Mouse (Mus musculus) urinary bladder, adult 18-20 months (tissue): Measurements from ENCODE around the gene Stt3b.
A peak's percentile ranks its signal among the peaks of the same experiment; 100 is the strongest.

ENCODE experiments used
- DNase-seq, 2 experiments: peaks; one replicate each; pipeline ENCODE4 v3.0.0; 2022; ENCODE audit warnings: low spot score in 2 of 2, mixed read lengths in 2 of 2

The Stt3b gene

DNA sequence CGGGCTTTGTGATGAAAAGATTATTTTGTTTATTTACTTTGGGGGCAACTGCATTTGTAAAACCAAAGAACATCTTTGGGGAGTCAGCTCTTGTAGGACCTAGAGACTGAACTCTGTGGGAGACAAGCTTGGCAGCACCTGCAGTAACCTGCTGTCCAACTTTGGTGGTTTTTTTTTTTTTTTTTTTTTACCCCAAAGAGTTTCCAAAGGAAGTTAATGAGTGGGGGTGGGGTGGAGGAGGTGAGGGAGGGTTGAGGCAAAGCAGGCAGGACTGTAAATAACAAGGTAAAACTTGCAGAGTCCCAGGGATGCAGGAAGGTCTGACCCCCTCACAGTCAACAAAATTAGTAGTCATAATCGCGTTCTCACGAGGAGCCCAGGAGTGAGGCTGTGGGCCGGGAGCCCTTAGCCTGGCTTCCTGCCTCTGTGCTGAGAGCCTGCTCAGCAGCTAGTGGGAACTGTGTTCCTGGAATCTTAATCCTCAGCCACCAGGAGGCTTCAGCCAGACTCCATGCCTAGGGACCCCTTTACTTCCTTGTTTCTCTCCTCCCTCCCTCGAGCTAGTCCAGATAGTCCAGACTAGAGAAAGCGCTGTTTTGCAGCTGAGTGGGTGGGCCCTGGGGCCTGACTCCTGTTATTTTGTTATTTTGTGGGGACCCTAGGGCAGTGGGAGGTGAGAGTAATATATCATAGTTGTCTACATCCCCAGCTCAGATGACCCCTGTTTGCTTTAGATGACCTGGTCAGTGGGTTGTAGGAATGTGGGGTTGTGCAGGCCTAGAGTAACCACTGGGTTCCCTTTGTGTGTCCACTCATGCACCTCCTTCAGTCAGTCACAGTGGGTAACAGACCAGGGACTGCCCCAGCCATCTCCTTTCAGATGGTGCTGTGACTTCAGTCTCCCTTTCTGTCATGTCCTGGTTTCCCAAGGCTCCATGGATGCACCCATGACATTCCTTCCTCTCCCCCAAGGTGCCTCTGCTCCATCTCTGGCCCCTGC is 95.3 kb downstream of the Stt3b start:
- DNase-seq, result no peak

- no peak for DNase-seq
Observed at GRCm38 (mm10) chr9:115213755-115214264, 96.4 kb downstream of the Stt3b start.

DNA sequence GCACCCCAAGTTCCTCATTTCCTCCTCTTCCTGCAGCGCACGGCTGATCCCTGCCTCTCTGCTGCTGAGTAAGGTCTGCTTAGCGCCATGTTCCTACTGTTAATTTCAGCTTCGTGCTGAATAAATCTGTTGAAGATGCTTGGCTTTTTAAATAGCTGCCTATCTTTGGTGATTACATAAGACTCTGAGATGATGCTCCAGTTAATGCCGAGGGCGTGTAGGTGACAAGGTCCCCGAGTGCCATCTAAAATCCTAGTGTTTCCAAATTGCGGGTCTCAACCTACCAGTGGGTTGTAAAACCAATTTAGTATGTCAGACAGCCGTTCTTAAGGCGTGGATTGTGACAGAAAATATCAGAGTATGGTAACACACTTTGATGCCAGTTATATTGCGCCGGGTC is 99.7 kb downstream of the Stt3b start:
- DNase-seq, result no peak

DNA sequence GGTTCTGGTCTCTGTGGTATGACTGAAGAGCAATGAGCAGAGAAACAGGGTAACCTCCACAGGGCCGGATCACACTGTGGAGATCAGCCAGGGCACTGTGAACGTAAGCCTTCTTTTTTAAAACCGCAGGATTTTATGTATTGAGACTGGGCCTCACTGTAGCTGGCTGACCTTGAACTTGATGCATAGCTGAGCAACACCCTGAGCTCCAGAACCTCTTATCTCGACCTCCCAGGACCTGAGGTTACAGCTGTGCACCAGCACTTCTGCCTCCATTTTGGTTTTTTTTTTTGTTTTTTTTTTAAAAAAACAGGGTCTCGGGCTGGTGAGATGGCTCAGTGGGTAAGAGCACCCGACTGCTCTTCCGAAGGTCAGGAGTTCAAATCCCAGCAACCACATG is 100.5 kb downstream of the Stt3b start:
- DNase-seq, result no peak

DNA sequence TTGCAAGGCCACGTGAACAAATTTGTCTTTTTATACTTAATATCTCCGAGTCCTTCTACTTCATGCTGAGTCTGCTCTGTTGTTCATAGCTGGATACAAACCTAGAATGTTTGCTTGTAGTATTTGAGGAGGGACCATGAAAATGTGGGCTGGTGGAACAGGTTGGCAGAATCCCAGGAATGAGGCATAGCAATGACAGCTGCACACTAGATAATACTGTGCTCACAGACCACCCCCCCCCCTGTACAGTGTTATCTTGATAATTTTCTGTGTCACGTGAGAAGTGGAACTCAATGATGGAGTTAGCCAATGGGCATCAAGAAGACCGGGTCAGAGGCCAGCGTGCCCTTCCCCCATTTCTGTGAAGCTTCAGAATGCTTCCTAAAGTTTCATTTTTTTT is 104.0 kb downstream of the Stt3b start:
- no peak for DNase-seq

- peak in 1 of 2 experiments; percentile 14 for DNase-seq
Observed at GRCm38 (mm10) chr9:115205491-115205890, 104.7 kb downstream of the Stt3b start.

DNA sequence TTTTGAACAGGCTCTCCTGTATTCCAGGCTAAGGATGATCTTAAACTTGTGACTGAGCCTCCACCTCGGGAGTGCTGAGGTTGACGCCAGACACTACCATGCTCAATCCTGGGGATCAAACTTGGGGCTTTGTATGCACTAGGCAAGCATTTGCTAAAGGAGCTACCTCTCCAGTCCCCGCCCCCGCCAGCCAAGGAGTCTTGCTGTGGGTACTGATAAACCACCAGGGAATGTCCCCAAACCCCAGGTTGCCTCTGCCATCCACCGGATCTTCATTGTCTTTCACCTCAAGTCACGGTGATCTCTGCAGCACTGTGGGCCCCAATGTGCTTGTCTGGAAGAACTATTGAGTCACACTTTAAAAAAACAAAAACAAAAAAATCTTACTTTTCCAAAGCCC is 107.1 kb downstream of the Stt3b start:
- no peak for DNase-seq

DNA sequence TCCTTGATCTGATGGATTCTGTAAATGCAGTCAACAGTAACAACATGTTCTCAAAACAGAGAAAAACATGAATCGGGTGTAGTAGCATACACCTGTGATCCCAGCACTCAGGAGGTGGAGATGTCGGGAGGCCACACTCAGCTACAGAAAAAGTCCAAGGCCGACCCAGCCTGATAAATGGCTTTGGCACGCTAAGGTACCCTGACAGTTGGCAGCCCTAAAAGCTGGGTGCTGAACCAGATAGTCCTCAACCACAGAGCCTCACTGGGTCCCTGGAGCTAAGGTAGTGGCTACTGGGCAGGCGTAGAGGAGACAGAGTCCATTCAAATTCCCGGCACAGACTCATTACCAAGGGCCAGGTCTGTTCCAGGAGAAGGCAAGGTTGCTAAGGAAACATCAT is 109.0 kb downstream of the Stt3b start:
- DNase-seq, result no peak

DNA sequence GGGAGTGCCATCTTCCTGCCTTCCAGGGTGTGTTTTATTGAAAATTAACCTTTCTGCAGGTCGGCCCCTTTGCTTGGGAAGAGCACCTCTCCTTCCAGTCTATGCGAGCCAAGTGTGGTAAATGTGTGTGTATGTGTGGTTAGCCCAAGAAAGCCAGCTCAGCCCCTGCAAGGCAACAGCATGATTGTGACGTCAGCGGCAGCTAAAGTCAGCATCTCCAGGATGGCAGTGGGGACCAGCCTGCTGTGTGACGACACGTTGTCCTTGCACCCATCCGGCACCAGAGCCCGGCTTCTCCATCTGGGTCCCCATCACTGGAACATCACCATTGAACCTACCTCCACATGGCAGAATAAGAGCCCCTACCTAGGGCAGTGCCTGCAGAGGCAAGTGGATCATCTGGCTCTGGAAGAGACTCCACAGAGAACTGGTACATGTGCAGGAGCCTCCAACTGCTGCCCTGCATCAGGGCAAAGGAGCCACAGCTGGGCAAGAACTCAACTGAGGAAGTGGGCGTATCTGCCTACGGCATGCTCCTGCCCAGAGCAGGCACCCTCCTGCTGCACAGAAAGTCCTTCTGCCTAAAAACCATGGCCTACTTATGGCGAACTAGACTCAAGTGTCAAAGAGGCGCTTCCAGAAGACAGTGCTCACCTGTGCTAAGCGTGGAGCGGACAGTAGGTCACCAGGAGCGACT is 109.9 kb downstream of the Stt3b start:
- DNase-seq, result no peak

GRCm38 (mm10) chr9:115197082-115197481 is 113.1 kb downstream of the Stt3b start:
- peak in 1 of 2 experiments; percentile 12 for DNase-seq

GRCm38 (mm10) chr9:115192890-115193289 is 117.3 kb downstream of the Stt3b start:
- no peak for DNase-seq
